Mouse (Mus musculus) spleen, postnatal 14 days (tissue): Measurements from ENCODE around the gene Antxr1.

ENCODE experiments used
- DNase-seq, 2 experiments: peaks; one replicate each; pipeline ENCODE4 v3.0.0; 2021 to 2022; ENCODE audit warnings: low spot score in 2 of 2

Antxr1 gene

DNA sequence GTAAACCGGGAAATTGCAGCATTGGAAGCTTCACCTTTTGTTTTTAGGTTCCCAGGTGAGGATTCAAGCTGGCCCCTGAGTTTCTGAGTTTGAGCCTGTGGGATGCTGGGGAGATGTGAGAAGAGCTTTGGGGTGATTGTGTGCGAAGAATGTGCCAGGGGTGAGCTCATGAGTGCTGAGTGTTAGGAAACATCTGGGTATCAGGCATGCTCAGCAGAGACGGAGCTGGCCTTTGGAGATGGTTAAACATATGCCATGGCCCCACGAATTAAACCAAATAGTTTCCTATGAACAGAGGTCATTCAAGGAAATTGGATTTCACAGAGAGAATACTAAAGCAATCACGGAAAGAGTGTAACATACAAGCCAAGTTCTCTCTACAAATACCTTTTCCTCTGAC lies 193.4 kb downstream of the Antxr1 start:
- no peak for DNase-seq

DNA sequence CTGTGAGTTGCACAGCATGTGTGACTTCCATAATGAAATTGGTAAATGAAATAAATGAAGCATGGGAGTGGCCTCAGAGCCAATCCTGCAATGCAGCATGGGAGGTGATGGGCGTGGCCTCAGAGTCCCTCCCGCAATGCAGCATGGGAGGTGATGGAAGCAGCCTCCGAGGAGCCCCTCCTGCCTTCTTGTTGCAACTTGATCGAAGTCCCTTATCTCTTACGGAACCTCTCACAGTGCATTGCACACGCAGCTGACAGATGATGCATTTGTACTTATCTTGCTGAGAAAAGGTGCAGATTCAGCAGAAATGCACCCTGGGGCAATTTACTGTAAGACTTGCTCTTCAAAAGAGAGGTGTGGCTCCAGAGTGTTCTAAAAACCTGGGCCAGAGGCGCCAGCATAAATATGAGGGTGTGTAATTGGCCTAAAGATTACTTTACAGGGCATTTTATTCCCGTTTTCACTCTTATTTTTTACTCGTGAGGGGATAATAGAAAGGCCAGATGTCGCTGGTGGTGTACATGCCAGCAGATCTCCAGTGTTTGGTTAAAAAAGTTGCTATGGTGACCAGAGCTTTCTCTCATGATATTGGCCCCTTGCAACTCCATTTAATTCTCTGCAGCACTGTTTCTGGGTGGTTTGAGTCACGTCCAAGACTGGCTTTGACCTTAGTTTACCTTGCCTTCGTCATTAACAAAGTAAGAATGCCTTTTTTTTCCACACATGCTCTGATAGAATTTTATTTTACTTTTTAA lies 195.6 kb downstream of the Antxr1 start:
- no peak for DNase-seq

DNA sequence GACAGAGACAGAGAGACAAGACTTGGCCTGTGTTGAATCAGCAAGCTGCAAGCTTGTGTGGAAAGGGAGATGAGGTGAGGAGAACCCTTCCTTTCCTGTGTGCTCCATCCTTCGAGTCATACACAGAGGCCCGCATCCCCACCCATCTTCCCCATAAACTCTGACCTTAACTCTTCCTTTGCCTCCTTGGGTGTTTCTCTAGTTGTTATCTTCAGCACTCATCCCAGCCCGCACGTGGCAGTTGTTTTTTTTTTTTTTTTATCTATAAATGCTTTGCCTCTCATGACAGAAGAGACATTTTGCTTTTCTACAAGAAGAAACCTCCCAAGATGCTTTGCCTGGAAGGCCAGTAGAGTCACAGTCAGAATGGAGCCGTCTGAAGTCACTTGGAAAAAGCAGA lies 197.1 kb downstream of the Antxr1 start:
- no peak for DNase-seq

DNA sequence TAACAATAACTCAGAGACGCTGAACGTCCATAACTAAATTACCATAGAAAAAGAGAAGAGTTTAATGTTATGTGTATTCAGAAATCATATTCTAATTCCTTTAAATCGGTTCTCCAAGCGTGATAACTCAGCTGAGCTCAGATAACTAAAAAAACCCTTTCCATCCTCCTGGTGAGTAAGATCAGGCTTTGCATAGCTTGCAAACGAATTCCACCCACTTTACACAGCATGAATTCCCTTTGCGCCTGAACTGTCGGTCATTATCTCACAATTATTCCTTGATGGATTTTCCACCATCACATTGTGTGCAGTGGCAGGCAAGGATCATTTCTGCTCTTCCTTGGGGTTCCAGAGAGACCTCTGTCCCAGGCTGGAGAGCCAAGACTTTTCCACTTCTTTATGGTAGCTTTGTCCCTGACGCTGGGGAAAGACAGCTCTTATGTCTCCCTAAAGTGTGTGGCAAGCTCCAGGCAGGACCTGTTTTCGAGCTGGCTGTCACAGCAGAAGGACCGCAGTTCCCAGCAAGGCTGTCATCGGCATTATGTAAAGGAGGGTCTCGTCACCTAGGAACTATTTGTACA lies 201.6 kb downstream of the Antxr1 start:
- no peak for DNase-seq

DNA sequence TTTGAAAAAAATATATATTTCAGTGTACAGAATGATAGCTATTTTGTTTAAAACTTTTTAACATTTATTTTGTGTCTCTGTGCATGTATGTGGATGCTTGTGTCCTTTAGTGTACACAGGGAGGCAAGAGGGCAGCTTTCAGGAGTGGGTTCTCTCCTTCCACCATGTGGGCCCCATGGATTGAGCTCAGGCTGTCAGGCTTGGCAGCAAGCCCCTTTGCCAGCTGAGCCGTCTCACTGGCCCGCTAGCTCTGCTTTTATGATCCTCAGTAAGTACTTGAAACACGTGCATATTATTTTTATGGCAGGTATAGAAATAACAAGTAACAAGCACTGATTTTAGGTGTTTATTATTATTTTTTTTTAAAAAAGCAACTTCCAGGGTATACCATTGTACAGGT lies 202.1 kb downstream of the Antxr1 start:
- DNase-seq, result no peak

DNA sequence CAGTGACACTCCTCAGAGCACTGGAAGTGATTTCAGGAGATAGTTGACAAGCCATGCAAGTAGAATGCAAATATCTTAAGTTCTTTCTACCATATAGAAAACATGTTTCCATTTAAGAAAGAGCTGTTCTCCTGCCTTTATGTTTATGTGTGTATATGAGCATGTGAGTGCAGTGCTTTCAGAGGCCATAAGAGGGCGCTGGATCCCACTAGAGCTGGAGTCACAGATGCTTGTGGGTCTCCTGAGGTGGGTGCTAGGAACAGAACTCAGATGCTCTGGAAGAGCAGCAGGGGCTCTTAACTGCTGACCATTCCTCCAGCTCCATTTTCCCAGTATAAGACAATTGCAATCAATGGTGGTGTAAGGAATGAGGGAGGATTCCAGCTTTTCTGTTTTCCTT lies 204.5 kb downstream of the Antxr1 start:
- no peak for DNase-seq

DNA sequence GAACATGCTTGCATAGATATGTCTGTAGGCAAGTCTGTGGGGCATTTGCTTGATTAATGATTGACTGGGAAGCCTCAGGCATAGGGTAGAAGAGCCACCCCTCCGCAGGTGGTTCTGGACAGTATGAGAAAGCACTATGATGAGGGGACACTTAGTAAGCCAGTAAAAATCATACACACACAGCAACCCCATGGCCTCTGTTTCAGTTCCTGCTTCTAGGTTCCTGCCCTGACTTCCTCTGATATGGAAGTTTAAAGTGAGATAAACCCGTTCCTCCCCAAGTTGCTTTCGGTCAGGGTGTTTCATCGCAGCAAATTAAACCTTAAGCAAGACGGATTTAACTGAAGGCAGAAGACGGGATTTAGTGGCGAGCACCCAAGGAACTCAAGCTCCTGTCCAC lies 205.0 kb downstream of the Antxr1 start:
- no peak for DNase-seq

DNA sequence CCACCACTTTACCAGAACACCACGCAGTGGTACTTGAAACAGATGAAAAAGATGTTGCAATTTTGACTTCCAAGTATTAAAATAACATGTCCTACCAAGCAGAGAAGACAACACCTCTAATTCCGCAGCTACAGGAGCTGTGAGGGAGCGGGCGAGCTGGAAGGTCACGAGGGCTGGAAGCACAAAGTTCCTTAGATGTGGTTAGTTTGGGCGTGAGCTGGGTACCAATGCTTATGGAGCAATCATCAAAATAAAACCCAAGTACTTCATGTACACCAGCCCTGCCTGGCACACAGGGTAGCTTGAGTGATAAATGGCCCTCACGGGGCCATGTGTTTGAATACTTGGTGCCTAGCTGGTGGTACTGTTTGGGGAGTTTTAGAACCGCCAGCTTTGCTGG lies 205.8 kb downstream of the Antxr1 start:
- DNase-seq, result no peak

DNA sequence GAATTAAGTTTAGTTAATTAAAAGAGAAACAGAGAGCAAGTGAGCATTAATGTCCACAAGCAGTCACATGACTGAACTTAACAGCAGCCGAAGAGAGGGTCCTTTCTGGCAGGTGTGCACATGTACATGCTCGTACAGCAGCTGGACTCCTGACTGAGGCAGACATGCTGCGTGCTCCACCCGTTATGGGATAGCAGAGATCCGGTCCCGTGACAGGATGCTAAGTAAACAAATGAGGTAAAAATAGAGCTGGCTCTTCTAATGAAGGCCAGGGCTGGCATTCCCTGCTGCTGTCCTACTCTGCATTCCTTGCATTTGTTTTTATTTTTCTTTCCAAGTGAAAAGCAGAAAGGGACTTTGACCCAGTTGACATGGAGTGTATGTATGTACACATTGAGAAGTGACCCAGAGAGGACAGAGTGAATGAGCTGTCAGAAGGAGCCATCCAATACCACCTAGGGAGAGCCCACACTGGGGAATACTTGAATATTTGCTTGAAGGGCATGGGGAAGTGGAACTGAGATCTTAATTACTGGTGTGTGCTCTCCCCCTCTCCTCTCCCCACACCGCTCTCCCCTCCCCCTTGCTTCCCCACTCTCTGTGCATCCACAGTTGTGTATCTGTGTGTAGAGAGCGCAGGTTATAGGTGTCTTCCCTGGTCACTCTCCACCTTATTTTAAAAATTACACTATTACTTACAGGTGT lies 208.4 kb downstream of the Antxr1 start:
- no peak for DNase-seq

DNA sequence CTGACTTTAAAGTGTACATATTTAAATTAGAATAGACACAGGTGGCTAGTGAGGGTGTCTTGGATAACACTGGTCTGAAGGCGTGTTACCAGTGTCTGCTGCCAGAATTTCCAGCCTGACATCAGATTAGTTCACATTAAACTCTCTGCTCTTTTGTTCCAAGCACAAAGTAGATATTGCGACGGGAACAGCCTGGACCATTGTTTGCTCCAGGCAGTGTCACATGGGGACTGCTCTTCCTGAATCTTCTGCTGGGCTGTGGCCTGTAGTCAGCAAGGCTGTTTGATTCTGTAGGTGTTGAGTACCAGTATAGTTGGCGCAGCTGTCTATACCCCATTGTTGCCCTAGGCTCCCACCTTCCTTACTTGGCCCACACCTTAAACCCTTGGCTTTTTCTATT lies 211.6 kb downstream of the Antxr1 start:
- no peak for DNase-seq

DNA sequence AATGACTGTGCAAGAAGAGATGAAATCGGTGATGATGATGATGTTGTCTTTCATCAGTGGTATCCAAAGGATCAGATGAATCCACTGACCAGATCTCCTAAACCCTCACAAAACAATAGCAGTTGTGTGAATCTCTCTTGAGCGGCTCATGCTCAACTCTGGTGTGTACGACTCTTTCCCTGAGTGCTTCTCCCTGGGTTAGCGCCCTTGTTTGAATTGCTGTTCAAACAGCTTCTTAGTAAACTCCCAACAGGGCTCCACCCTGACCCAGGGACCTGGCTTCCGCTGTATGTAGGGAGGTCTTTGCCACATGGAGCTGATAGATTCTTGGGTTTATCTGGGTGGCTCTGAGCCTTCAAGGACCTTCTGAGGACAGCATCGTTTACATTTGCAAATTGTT lies 212.2 kb downstream of the Antxr1 start:
- no peak for DNase-seq

DNA sequence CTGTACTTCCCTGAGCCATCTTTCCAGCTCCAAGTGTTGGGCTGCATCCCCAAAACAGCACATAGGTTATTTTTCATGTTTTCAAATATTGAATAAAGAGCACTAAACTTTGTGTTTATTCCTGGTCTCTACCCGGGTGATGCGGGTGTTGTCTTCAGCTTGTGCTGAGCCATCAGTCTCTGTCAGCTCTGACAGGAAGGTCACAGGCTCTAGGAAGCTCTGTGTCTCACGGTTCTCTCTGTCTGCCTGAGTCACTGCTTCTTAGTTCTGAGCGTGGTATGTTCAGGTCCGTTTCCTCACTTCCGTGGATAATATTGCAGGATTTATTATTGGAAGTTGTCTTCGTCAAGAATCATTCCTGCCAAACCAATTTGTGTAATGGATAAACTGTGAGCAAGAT lies 213.7 kb downstream of the Antxr1 start:
- no peak for DNase-seq

DNA sequence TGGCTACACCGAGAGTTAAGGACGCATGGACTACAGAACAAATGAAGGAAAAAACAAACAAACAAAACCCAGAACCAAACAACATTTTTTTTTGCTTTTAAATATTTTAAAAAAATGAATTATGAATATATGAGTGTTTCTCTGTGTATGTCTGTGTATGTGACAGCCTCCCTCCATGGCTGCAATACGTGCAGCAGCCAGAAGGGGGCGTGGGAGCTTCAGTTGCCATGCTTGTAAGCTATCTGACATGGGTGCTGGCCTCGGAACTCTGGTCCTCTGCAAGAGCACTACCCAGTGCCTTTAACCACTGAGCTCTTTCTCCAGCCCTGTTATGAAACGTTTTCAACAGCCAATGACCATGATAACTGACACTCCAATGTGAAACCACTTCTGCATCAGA lies 215.0 kb downstream of the Antxr1 start:
- no peak for DNase-seq

DNA sequence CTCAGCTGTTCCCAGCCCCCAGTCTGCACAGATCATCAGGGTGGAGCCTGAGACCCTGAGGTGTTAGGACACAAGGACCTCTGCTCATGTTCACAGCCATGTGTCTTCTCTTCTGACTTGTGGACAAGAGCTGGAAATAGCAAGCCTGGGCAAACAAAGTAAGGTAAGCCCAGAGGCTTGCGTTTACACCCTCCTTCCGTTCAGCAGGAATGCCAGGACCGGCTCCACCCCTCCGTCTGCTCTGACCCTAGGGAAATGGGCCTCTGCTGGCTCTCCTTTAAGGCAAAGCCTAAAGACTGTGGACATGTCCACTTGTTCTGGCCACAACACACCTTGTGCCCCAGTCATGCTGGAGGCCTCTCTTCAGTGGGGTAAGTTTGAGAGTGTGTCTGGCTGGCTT lies 215.6 kb downstream of the Antxr1 start:
- no peak for DNase-seq

DNA sequence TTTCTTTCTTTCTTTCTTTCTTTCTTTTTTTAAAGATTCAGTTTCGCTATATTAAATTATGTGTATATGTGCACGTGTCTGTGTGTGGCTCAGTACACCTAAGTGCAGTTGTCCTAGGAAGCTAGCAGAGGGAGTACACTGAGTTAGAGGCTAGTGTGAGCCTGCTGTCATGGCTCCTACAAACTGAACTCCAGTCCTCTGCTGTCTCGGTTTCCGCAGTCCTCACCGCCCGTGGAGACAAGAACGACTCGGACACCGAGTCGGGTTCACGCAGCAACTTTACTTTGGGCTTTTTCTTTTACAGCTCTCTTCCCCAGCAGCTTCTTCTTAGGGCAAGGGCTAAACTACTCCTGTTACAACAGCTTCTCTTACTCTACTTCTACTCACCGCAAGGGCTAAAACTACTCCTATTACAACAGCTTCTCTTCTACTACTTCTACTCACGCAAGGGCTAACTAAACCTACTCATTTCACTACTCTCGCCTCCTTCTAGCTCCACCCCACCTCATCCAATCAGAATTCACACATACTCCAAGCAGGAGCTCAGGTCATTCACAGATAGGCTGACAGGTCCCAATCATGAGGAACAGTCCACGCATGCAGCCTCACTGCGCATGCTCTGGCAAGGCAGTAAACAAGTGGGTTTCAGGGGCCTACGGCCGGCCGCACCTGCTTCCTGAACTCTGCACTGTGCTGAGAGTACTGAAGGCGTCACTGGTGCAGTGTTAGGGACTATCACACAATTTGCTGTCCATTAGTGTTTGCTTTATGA lies 216.4 kb downstream of the Antxr1 start:
- DNase-seq, result peak; percentile 19 to 47

DNA sequence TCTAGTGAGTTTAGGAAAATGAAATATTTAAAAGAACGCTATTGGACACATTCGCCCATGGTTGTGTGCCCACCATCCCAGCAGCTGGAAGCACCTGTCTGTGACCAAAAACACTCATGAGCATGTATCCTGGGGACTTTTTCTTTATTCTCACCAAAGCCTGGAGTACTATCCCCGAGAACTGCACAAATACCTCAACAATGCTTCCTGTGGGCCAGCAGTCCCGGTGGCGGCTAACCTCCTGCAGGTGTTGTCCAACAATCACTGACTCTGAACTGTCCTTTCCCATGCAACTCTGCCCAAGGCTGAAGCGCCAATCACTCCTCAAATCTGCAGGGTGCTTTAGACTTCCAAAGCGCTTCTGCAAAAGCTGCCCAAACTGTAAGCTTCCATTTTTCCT lies 219.0 kb downstream of the Antxr1 start:
- DNase-seq, result no peak

DNA sequence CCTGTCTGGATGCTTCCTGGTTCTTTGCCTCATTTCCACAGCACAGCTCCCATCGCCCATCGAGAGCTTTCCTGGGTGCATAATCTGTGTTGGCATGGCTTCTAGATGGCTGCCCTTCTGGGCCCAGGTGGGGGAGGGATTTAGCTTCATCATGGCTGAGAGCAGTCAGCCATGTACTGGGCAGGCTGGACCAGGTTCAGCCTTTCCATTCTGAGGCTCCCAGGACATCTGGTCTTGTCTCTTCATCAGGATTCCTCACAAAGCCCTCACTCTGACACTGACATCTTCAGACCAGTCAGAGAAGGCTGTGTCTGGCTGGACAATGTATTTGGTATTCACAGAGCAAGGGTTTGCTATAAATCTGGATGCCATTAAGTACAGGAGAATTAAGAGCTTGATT lies 219.6 kb downstream of the Antxr1 start:
- DNase-seq, result no peak

DNA sequence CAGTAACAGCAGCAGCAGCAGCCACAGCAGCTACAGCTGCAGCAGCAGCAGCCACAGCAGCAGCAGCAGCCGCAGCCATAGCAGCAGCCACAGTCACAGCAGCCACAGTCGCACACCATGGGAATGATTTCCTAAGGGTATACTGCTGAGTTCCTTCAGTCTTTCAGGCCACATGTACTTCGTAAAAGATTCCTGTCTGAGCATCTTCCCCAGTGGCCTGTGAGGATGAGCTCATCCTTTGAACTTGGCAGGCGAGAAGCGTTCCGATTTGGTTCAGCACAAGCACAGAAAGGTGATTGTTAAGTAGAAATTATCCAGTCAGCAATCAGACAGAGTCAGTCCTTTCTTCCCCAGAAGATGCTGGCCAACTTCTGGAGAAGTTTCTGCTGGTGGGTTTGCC lies 223.5 kb downstream of the Antxr1 start:
- no peak for DNase-seq

DNA sequence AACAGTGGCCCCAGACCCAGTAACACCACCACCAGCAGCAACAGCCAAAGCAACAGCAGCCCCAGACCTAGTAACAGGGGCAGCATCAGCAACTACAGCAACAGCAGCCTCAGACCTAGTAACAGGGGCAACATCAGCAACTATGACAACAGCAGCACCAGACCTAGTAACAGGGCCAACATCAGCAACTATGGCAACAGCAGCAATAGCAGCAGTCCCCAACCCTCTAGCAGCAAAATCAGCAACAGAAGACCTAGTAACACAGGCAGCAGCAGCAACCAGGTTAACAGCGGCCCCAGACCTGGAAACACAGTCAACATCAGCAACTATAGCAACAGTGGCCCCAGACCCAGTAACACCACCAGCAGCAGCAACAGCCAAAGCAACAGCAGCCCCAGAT lies 224.1 kb downstream of the Antxr1 start:
- no peak for DNase-seq

DNA sequence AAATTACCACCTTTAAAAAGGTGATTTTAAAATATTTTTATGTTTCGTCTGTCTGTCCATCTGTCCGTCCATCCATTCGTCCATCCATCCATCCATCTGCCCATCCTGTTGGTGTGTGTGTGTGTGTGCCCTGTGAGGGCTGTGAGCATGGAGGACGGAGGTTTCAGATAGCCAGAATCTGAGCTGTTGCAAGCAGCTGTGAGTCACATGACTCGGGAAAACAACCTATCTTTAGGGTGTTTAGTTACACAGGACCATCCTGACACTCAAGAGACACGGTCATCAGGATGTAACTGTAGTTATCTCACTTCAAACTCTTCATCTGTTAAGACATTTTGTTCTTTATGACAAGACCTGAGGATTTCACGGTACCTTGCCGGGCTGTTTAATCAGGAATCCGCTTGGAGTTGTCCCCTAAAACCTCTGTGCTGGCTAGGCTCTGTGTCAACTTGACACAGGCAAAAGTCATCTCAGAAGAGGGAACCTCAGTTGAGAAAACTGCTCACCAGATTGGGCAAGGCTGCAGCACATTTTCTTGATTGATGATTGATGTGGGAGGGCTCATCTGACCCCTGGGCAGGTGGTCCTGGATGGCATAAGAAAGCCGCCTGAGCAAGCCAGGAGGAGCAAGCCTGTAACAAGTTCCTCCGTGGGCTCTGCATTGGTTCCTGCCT lies 231.4 kb downstream of the Antxr1 start, which contains the start of gene D6Ertd527e:
Gene D6Ertd527e (plus strand): TSS at position 624 of the 674 bp plus-strand sequence.
- DNase-seq, result no peak

DNA sequence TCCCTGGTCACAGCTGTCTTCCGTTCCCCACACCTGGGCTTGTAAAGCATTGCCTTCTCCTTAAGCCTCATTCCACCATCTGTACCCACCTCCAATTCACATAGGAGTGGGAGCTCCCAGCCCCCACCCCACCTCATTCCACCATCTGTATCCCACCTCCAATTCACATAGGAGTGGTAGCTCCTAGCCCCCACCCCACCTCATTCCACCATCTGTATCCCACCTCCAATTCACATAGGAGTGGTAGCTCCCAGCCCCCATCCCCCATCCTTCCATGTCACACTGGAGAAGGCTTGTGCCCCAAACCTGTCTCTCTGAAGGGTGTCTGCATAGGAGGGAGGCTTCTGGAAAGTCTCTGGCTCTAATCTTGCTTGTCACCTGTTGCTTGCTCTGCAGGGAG lies 232.3 kb downstream of the Antxr1 start:
- no peak for DNase-seq

DNA sequence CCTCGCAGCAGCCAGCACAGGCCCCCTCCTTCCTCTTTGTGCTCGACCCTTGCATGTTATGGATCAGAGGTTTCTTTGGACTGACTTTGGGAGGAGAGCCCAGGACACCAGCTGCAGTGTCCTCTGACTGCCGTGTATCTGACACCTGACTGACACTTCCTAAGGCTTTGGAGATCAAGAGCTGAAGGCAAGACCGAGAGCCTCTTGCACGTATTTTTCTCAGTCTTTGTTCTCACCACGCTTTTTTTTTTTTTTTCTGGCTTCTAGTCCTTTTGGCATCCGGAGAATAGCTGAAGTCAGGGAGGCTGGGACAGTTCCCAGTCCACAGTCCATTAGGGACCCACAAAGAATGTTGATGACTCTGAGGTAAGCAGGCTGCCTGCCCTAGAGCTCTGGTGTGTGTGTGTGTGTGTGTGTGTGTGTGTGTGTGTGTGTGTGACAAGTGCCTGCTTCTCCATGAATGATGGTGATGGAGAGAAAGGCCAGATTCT lies 233.2 kb downstream of the Antxr1 start:
- no peak for DNase-seq
